Mouse (Mus musculus) kidney, postnatal 36 days (tissue): ENCODE measurements around the gene H2afv.

ENCODE experiments used
- DNase-seq, 2 experiments: peaks; one replicate each; pipeline ENCODE4 v3.0.0; 2021 to 2022; ENCODE audit warnings: mixed read lengths in 2 of 2

Gene H2afv

DNA sequence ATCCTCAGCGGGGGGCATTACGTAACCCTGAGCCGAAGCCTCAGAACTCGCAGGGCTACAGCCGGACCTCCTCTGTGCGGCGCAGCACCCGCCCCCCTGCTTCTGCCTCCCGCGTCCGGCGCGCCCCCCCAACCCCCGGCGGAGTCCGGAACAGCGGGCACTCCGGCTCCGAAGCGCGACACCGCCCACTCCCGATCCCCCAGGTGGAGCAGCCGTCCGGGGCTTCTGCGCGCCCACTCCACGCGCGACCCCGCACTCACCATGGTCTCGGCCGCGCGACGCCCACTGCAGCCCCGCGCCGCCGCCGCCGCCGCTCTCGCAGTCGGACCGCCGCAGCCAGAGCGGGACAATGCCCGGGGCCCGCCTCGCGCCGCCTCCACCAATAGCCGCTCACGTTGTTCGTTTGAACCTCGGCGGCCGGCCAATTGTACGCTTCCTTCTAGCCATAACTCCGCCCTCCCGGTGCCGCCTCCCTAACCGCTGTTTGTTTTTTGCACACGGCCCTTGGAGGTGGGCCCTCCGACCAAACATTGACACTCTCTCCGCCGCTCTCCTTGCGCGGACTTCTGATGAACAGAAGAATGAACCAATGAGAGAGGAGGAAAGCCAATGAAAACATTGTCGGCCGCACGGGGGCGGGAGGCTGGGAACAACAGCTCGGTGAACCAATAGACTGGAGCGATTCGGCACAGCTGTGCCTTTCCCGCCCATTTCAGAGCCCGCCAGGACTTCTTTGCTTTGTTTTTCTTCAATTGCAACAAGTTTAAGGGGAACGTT lies at the start of gene H2afv:
Gene H2afv, minus strand, starts transcription at position 367 of the 777 bp plus-strand sequence.
- DNase-seq, result peak; percentile 100

DNA sequence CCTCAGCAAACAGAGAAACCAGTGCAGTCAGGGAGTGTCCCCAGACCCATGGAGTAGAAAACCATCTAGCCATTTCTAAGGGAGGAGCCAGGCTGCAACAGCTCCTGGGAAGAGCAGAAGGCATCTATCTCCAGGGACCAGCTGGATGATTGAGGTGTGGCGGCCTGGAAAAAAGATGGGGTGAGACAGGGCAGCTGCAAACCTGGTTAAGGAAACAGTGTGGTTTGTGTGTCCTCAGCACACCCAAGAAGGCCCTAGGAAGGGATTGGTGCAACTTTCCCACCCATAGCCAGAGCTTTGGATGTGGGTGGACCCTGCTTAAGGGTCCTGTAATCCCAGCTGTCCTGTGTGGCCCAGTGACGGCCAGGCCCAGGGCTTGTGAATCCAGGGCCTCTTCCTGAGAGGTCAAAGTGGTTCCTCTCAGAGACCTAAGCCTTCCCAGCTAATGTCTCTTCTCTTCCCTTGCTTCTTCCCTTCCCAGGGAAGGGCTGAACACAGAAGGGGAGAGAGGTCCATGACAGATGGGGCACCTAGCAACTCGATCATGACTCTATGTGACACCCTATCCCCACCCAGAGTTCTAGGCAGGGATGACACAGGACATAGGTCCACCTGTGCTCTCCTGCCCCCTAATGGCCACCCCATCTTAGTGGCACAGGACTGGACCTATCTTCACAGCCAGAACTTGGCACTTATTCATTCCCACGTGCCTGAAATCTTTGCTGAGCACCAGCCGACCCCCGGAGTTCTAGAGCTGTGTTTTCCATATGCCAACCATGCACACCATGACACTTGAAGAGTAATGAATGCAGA lies 45.7 kb upstream of the H2afv start:
- peak; percentile 67 to 84 for DNase-seq

DNA sequence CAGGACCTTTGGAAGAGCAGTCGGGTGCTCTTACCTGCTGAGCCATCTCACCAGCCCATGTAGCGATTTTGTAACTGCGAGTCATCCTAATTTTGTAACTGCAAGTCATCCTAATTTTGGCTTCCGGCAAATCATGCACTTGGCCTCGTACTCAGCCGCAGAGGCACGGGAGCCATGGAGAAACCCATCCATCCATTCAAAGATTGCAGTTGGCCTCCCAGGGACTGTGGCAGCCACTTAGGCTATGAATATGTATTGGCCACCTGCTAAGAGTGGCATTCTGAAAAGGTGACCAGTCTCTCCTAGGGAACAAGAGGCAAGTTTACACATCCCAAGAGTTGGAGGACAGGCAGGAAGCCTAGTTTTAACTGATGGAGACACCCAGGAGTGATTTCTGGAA lies 45.0 kb upstream of the H2afv start:
- DNase-seq, result peak; percentile 33 to 51

DNA sequence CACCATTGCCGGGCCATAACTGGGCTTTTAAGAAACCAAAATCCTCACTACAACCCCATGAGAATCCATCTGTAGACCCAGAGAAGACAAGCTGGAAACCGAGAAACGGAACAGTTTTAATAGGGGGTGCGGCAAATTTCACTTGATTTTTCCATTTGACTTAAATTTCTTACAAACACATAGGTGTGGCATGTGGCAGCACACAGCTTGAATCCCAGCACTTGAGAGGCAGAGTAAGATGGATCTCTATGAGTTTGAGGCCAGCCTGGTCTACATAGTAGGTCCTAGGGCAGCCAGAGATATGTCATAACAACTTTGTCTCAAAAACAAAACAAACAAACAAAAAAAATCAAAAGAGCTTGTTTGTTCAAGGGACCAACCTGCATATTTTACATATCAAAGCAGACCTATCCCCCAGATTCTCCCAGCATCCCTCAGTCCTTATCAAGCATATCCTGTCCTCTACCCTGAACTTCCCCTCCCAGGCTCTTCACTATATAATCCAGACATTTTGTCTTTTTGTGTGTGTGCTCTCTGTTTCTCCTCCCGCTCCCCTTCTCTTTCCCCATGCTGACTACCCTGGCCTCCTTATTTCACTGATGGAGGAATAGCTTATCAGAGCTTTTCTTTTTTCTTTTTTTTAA lies 43.9 kb upstream of the H2afv start:
- no peak for DNase-seq

DNA sequence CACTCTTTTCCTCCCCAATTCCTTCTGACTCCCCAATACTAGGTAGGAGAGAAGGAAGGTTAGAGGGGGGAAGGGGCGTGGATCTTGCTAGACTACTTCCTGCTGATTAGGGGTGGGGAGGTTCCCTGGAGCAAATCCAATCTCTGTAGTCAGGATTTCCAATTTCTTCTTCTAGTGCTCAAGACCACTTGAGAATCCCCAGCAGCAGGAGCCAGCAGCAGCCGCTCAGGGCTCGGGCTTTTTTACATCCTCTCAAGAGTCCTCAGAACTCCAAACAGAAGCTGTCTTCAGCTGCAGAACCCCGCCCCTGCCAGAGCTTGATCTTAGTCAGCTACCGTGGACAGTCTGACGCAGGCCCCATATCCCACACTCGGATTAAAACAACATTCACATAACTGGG lies 43.3 kb upstream of the H2afv start:
- DNase-seq, result no peak

DNA sequence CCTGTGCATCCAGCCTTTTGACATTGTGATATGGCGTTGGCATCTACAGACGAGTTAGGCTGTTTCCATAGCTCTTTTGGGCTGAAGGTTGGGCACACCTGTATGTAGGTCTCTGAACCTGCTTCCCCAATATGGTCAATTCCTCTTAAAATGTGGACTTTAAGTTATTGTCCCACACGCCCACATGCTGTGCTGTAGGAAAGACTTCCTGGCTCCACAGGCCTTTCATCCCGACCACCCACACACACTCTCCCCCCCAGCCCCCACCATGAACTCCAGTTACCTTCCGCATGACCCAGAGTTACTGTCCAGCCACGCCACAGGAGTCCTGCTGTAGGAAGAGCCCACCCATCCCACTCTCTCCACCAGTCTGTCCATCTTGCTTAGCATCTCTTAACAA lies 42.7 kb upstream of the H2afv start:
- DNase-seq, result no peak

DNA sequence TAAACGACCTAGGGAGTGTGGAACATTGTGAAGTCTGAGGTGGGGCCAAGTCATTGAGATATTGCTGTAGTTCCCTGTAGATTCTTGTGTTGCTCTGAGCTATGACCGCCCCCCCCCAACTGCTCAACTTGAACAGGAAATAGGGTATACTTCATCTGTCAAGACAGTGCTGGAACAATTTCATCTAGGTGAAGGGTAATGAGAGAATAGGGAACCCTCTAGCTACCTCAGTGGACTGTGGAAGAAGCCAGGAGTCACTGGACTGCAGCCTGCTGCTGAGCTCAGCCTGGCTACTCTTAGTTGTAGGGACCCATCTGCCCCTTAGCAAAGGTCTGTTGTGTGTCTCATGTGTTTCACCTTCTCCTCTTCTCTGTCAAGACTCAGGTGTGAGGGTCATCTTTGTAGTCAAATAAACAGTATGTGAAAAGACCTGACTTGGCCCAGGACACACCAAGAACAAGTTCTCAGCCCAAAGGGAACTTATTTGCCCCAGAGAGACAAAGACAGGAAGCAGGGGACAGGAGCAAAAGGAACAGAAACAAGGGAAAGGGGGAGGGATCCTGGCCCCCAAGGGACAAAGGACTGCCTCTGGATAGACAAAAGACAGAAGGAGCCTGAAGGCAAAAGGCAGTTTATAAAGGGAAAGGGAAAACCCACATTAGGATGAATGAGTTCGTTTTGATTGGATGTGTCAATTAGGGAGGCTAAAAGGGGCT lies 40.2 kb upstream of the H2afv start:
- DNase-seq, result no peak

DNA sequence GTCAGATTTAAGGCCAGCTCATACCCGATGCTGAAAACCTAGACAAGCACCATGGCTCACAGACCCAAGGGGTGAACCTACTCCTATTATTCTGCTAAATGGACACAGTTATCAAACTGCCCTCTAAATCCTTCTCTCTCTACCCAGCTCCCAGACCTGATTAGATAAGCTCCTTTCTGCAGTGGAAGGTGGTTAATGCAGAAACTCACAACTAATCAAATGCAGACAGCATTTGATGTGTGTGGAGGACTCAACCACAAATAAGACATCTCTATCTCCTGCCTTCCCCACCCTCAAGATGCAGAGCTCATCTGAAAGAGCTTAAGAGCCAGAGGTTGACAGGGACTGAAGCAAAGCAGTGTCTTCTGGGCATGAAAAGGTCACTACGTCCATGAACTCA lies 38.9 kb upstream of the H2afv start:
- no peak for DNase-seq

DNA sequence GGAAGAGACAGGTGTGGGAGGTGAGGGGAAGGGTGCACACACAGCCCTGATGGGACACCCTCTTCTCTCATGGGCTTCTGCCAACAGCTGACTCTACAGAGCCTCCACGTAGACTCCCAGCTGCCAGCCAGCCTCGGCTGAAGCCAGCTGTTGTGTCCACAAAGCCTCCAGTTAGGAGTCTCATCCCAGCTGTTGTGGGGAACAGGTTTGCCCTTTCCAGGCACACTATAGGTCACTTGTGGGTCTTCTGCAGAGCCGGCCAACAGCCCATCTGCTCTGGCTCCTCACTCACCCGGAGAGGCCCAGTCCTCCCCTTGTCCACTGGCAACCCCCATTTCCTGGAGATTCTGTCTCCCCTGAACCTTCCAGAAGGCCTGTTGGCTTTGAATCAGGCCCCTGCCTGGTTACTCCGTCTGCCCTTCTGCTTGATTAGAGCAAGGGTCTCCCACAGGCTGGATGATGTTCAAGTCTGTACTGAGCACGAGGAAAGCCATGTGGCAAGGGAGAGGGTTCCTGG lies 37.5 kb upstream of the H2afv start:
- no peak for DNase-seq

DNA sequence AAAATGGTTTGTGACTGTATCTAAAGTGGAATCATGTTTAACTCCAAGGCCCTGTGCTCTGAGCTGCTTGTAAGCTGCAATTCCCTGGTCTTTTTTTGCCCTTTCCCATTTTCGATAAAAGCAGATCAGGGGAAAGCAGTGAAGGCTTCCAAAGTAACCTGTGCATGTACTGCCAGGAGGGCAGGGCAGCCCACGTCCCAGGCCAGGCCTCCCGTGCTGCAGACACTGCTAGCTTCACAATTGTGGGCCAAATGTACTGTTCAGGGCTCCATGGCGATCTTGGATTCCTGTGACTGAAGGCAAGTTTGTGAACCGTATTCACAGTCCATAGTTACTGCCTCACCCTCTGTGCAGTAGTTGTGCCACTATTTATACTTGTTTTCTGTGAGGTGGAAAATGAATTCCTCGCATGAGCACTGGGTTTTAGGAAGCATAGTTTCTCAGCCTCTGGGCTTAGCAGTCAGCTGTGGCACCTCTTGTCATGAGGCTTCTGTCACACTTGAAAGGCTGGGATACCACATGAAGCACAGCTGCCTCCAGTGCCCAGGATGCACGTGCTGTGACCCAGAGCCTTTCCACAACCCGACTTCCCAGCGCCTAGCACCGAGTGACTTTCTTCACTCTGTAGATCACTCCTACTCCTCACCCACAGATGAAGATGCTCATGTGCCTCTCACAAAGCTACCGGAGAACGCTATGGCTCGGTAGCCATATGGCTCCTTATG lies 36.6 kb upstream of the H2afv start:
- DNase-seq, result no peak

DNA sequence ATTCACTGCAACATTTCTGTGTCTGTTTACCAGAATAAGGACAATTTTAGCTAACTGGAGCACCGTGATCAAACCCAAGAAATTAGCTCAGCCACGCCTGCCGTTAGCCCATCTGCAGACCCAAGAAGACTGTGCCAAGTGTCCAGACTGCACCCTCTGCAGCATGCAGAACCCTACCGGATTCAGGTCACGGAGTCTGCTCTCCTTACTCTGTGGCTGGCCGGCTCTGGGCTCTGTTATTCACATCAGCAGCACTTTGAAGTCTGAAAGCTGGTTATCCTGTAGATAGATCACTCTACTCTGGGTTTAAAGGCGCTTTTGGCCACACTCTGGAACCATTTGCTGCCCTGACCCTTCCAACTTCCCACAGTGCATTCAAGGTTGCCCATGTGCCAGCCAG lies 35.9 kb upstream of the H2afv start:
- no peak for DNase-seq

DNA sequence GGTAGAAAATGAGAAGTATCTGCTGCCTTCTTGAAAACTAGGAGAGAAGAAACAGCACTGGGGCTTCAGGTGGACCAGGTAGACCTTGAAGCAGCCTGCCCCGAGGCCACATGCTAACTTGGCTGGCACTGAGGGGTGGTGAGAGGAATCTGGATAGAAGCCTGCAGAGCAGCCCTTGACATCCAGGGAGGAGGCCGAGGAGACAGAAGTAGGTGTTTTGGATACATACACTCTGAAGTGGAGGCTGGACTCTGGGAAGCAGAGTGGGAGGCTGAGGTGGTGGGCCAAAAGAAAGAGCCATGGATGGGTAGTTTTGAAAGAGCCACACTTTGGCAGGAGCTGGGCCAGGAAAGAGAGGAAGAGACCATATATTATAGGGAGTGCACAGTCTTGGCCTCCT lies 35.0 kb upstream of the H2afv start:
- DNase-seq, result no peak

DNA sequence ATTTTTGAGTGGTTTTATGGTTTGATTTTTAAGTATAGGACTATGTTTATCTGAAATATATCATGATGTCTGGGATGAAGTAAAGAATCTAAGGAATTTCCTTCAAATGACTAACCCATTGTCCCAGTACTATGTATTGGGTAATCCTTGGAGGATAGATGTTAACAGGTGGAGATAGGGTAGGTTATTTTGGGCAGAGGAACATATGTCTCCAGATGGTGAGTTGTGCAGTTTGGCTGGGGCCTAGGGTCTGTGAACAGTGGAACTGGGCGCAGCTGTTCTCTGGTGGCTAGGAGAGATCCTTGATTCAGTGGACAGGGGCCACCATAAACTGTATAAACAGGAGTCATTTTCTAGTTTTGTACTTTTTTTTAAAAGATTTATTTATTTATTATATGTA lies 33.1 kb upstream of the H2afv start:
- DNase-seq, result no peak

DNA sequence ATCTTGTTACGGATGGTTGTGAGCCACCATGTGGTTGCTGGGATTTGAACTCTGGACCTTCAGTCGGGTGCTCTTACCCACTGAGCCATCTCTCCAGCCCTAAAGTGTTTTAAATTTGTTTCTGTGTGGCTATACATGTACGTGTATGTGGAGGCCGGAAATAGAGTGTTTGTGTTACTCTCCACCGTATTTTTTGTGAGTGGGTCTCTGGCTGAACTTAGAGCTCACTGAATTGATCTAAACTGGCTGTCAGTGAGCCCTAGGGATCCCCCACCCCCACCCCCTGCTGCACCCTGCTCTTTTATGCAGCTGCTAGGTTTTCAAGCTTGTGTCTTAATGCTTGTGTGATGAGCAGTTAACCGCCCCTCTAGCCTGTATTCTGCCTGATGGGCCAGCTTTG lies 32.6 kb upstream of the H2afv start:
- DNase-seq, result no peak

DNA sequence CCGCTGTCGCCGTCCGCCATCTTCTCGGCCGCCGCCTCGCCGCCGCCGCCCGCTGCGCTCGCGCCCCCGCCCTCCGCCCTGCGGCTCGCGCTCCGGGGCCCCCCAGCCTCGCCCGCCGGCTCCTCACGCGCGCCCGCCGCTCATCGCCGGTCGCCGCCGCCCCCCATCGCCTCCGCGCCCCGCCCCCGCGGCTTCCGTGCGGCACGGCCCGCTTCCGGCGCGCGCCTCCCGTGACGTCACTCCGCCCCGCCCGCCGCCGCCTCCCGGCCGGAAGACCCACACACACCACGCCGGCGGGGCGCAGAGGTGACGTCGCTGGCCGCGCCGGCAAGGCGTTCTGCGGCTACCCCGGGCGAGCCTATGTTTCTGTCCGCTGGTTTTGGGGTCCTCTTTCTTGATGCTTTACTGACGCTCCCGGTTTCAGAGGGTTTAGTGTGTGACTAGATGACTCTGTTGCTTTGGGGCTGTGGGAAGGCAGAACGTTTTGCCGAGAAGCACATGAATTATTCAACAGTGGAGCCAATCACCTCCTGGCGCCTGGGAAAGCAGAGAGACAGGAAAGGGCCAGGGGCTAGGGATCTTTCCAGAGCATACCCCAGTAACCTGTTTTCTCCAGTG lies 31.7 kb upstream of the H2afv start, which contains the start of gene Purb:
Gene Purb, minus strand, starts transcription at position 51 of the 618 bp plus-strand sequence.
- peak; percentile 92 to 97 for DNase-seq

DNA sequence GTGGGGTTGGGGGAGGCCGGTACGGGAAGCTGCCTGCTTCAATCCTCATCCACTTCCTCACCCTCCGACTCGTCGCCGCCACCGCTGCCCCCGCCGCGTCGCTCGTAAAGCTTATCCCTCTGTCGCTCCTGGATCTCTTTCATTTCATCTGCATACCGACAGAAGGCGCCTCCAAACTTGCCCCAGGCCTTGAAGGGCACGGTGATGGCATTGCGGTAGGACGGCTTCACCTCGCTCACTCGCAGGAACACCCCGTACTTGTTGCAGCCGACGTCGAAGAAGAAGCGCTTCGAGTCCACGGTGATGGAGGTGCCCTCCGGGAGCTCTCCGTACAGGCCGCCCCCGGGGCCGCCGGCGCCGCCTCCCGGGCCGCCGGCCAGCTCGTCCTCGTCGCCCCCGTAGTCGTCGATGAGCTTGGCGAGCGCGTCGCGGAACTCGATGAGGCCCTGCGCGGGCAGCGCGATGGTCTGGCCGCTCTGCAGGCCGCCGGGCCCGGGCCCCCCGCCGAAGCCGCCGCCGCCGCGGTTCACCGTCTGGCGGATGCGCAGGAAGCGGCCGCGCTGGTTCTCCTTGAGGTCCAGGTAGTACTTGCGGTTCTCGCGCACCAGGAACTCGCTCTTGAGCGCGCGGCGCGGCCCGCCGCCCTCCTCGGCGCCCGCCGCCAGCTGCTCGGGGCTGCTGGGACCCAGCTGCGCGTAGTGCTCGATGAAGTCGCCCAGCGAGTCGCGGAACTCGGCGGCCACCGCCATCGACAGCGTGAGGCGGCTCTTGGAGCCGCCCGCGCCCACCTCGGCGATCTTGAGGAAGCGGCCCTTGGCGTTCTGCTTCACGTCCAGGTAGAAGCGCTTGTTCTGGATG lies 30.9 kb upstream of the H2afv start:
- DNase-seq, result peak; percentile 43 to 74

DNA sequence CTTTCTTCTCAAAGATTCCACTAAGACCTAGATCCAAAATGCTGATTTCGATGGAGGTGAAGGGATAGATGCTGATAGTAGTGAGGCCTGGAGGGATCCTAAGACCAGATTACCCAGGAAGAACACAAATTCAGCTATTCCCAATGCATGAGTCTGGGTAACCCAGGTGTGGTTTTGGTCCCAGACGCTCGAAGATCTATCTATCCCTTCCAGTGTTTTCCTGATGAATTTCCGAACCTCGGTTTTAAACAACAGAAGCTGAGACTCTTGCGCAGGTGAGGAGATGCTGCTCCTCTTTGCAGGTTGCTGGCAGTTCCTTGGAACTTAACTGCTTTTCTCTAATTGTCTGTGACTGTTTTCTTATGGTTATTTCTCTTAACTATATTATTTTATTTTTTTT lies 30.1 kb upstream of the H2afv start:
- no peak for DNase-seq

DNA sequence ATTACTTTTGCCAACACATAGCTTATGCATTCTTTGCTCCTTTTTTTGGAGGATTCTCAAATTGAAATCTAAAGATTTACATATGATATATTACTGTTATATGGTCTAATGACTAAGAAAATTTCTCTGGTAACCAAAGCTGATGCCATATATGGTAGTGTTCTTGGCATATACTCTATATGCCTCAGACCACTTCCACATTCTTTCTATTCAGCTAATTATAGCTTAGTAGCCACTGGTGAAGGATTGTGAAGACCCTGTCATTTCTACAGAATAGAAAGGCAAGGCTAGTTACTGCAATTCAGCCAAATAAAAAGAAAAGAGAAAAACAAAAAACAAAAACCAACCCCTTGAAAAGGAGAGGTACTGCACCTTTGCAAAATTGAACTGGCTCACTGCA lies 27.8 kb upstream of the H2afv start:
- no peak for DNase-seq

DNA sequence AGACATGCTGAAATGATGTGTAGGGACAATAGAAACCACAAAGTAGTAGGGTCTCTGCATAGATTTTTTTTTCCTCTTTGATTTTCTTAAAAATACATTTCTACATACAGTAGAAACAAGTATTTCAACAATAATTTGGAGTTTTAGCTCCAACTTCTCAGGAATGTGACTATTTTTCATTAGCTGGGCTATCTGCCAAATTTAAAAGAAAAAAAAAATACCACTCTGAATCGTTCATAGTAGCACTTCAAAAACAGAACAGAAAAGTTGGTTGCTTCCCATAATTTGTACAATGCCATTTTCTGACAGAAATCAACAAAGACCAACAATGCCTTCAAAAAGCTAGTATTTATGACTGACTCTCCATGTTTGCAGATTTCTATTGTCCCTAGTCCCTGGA lies 27.2 kb upstream of the H2afv start:
- no peak for DNase-seq

DNA sequence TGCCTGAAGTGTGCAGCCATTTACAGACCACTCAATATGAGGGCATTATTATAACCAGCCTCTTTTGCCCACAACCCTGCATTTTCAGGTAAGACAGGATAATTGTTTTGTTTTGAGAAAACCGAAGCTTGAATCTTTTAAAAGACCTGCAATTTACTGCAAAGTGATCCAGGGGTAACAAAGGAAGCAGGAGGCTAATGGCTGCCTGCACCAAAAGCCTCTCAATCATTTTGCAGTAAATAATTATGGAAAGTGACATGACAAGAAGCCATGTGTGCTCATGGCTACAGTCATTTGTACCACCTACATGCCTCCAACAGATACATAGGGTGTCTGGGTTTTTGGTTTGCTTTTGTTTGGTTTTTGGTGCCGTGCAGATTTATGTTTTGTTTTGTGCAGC lies 26.8 kb upstream of the H2afv start:
- no peak for DNase-seq

DNA sequence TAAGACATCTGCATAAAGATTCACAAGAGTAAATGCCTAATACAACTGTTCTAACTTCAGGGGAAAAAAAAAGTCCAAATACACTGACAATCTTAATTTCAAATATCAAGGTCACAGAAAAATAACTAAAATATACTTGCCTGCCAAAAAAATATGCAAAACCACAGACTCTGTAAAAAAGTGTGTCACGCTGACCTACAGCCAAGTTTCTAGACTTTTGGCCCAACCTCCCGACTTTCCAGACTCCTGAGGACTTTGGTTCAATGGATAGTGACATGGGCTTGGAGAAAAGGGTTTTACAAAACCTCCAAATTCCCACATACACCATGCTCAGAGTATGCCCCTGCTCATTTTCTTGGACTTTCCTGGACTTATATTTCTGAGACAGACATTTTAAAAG lies 24.3 kb upstream of the H2afv start:
- peak; percentile 32 to 51 for DNase-seq
